Mouse (Mus musculus) MEL (cell line): ENCODE results near the gene Fv1. TPM values are rescaled to one million over a fixed set of nuclear protein-coding genes. Genes with fewer than 3 reads are reported as not detected.
"Not testable (repeated sequence)": the region's sequence is repeated elsewhere in the genome, so short reads cannot be mapped to it uniquely, and the experiment has no call there.

Experiments used
- DNase-seq: peaks from one replicate; pipeline ENCODE4 v3.0.0; 2011; ENCODE audit warnings: low read depth, low spot score
- H3K27ac ChIP-seq: 2 replicates; pipeline ENCODE4 v1.5.1; 2012; ENCODE audit warnings: low read depth, mild to moderate bottlenecking, control low read depth, low read length, moderate library complexity; ENCODE audit not compliant: control insufficient read depth
- H3K27me3 ChIP-seq, 2 experiments: fragments of 150-350 bp in 1 of 2; sonication (generic) in 1 of 2; 2 replicates each; pipeline ENCODE4 v1.6.1; 2012; ENCODE audit warnings: low read length in 2 of 2, mild to moderate bottlenecking in 2 of 2, improper control_type of control experiment in 1 of 2, moderate library complexity in 1 of 2; ENCODE audit not compliant: insufficient read depth in 2 of 2, control insufficient read depth in 1 of 2
- H3K36me3 ChIP-seq, 2 experiments: 2 replicates each; pipeline ENCODE4 v1.6.1; 2012 to 2014; ENCODE audit warnings: low read length in 2 of 2, improper control_type of control experiment in 1 of 2, inconsistent platforms in 1 of 2, mild to moderate bottlenecking in 1 of 2; ENCODE audit not compliant: insufficient read depth in 2 of 2, control insufficient read depth in 1 of 2
- H3K4me1 ChIP-seq, 2 experiments: fragments of 150-350 bp in 1 of 2; sonication (generic) in 1 of 2; 2 replicates each; pipeline ENCODE4 v1.6.1; 2012; ENCODE audit warnings: low read length in 2 of 2, improper control_type of control experiment in 1 of 2, mild to moderate bottlenecking in 1 of 2; ENCODE audit not compliant: insufficient read depth in 2 of 2, control insufficient read depth in 1 of 2
- H3K4me3 ChIP-seq, 2 experiments: fragments of 150-350 bp in 1 of 2; sonication (generic) in 1 of 2; 2 replicates each; pipeline ENCODE4 v1.5.1; 2012; ENCODE audit warnings: low read depth in 2 of 2, low read length in 2 of 2, mild to moderate bottlenecking in 2 of 2, moderate library complexity in 2 of 2, control low read depth in 1 of 2, improper control_type of control experiment in 1 of 2; ENCODE audit not compliant: control insufficient read depth in 1 of 2, insufficient read depth in 1 of 2
- H3K79me2 ChIP-seq: 2 replicates; pipeline ENCODE4 v1.6.1; 2012; ENCODE audit warnings: mild to moderate bottlenecking, low read length, moderate library complexity; ENCODE audit not compliant: control insufficient read depth, poor library complexity, insufficient read depth
- H3K9ac ChIP-seq: 2 replicates; pipeline ENCODE4 v1.6.1; 2012; ENCODE audit warnings: low read depth, mild to moderate bottlenecking, control low read depth, low read length, moderate library complexity; ENCODE audit not compliant: control insufficient read depth, poor library complexity, severe bottlenecking
- H3K9me3 ChIP-seq: fragments of 150-350 bp; sonication (generic); replicated peaks from 2 replicates; pipeline ENCODE4 v1.6.1; 2012; ENCODE audit warnings: mild to moderate bottlenecking, low read length, improper control_type of control experiment, moderate library complexity; ENCODE audit not compliant: insufficient read depth
- BHLHE40 ChIP-seq: IDR thresholded peaks from 2 replicates; pipeline ENCODE4 v1.6.1; 2012; ENCODE audit warnings: low read depth, mild to moderate bottlenecking, inconsistent platforms, low read length, improper control_type of control experiment, borderline replicate concordance
- CHD2 ChIP-seq: IDR thresholded peaks from 2 replicates; pipeline ENCODE4 v1.6.1; 2011; ENCODE audit warnings: low read length, improper control_type of control experiment
- CTCF ChIP-seq, 3 experiments: IDR thresholded peaks in 2 of 3; conservative IDR thresholded peaks in 1 of 3; 2 replicates each; pipeline ENCODE4 v1.5.1; 2011 to 2012; ENCODE audit warnings: low read length in 3 of 3, low read depth in 2 of 3, mild to moderate bottlenecking in 2 of 3, improper control_type of control experiment in 1 of 3, inconsistent platforms in 1 of 3, mixed read lengths in 1 of 3, moderate library complexity in 1 of 3; ENCODE audit not compliant: control insufficient read depth in 1 of 3, insufficient read depth in 1 of 3, poor library complexity in 1 of 3, severe bottlenecking in 1 of 3
- EP300 ChIP-seq, 2 experiments: IDR thresholded peaks; 2 replicates each; pipeline ENCODE4 v1.6.1; 2011; ENCODE audit warnings: improper control_type of control experiment in 2 of 2, low read length in 2 of 2, low read depth in 1 of 2, mild to moderate bottlenecking in 1 of 2
- GABPA ChIP-seq: IDR thresholded peaks from 2 replicates; pipeline ENCODE4 v1.6.1; 2012; ENCODE audit warnings: low read depth, mild to moderate bottlenecking, inconsistent platforms, low read length, improper control_type of control experiment, moderate library complexity
- GATA1 ChIP-seq: IDR thresholded peaks from 2 replicates; pipeline ENCODE4 v1.6.1; 2011; ENCODE audit warnings: low read depth, low read length, improper control_type of control experiment
- KAT2A ChIP-seq: conservative IDR thresholded peaks from 2 replicates; pipeline ENCODE4 v1.6.1; 2012; ENCODE audit warnings: low read depth, low read length, improper control_type of control experiment, inconsistent platforms
- MAFK ChIP-seq: IDR thresholded peaks from 2 replicates; pipeline ENCODE4 v1.6.1; 2011; ENCODE audit warnings: low read depth, mild to moderate bottlenecking, low read length, improper control_type of control experiment, borderline replicate concordance
- MAX ChIP-seq: IDR thresholded peaks from 2 replicates; pipeline ENCODE4 v1.6.1; 2011; ENCODE audit warnings: low read length, improper control_type of control experiment
- MAZ ChIP-seq: IDR thresholded peaks from 2 replicates; pipeline ENCODE4 v1.6.1; 2012; ENCODE audit warnings: low read depth, mild to moderate bottlenecking, inconsistent platforms, low read length, improper control_type of control experiment
- MXI1 ChIP-seq: IDR thresholded peaks from 2 replicates; pipeline ENCODE4 v1.6.1; 2011; ENCODE audit warnings: mild to moderate bottlenecking, low read depth, low read length, improper control_type of control experiment
- MYB ChIP-seq: IDR thresholded peaks from 2 replicates; pipeline ENCODE4 v1.6.1; 2011; ENCODE audit warnings: mild to moderate bottlenecking, low read depth, low read length, improper control_type of control experiment
- MYC ChIP-seq: IDR thresholded peaks from 2 replicates; pipeline ENCODE4 v1.6.1; 2011; ENCODE audit warnings: low read depth, mild to moderate bottlenecking, low read length, improper control_type of control experiment, moderate library complexity
- POLR2AphosphoS5 ChIP-seq: IDR thresholded peaks from 2 replicates; pipeline ENCODE4 v1.6.1; 2012; ENCODE audit warnings: low read depth, borderline replicate concordance, mild to moderate bottlenecking, inconsistent platforms, low read length, moderate library complexity, mixed read lengths
- RAD21 ChIP-seq: IDR thresholded peaks from 2 replicates; pipeline ENCODE4 v1.6.1; 2011; ENCODE audit warnings: mild to moderate bottlenecking, low read depth, low read length, improper control_type of control experiment
- SMC3 ChIP-seq: IDR thresholded peaks from 2 replicates; pipeline ENCODE4 v1.6.1; 2011; ENCODE audit warnings: low read depth, low read length, improper control_type of control experiment
- TAL1 ChIP-seq: IDR thresholded peaks from 2 replicates; pipeline ENCODE4 v1.6.1; 2012; ENCODE audit warnings: mild to moderate bottlenecking, inconsistent platforms, low read length, moderate library complexity, mixed read lengths
- TBP ChIP-seq: IDR thresholded peaks from 2 replicates; pipeline ENCODE4 v1.8.0; 2011; ENCODE audit warnings: low read depth, low read length, improper control_type of control experiment
- TCF12 ChIP-seq: IDR thresholded peaks from 2 replicates; pipeline ENCODE4 v1.6.1; 2014; ENCODE audit warnings: low read depth, mild to moderate bottlenecking, inconsistent platforms, low read length, improper control_type of control experiment, moderate library complexity
- UBTF ChIP-seq: IDR thresholded peaks from 2 replicates; pipeline ENCODE4 v1.6.1; 2012; ENCODE audit warnings: low read depth, mild to moderate bottlenecking, inconsistent platforms, low read length, improper control_type of control experiment, moderate library complexity, borderline replicate concordance; ENCODE audit not compliant: insufficient read depth
- USF1 ChIP-seq: IDR thresholded peaks from 2 replicates; pipeline ENCODE4 v1.6.1; 2014; ENCODE audit warnings: low read depth, mild to moderate bottlenecking, inconsistent platforms, low read length, improper control_type of control experiment, moderate library complexity
- ZC3H11A ChIP-seq: IDR thresholded peaks from 2 replicates; pipeline ENCODE4 v1.6.1; 2012; ENCODE audit warnings: low read depth, mild to moderate bottlenecking, inconsistent platforms, low read length, improper control_type of control experiment
- ZNF384 ChIP-seq: IDR thresholded peaks from 2 replicates; pipeline ENCODE4 v1.6.1; 2012; ENCODE audit warnings: low read depth, mild to moderate bottlenecking, inconsistent platforms, low read length, improper control_type of control experiment
- polyA plus RNA-seq, 2 experiments: library from polyadenylated mRNA; stranded (reverse) in 1 of 2; unstranded in 1 of 2; fragments of >175 nt in 1 of 2; fragments of >200 nt in 1 of 2; gene quantifications; 2 replicates each; pipeline versions ENCODE4 v1.2.1 to v1.2.4; 2012; ENCODE audit warnings: low replicate concordance in 2 of 2, low read depth in 1 of 2; ENCODE audit not compliant: insufficient read length in 2 of 2, insufficient read depth in 1 of 2, missing spikeins in 1 of 2
- total RNA-seq: library from RNA; depleted of rRNA; stranded (reverse); fragments of 300-350 nt; gene quantifications from 2 replicates; pipeline ENCODE4 v1.2.3, GENCODE M21; 2012

Fv1 gene
- total and polyA plus RNA-seq, 3 experiments = 3.0 to 4.6 TPM; not detected in 1

DNA sequence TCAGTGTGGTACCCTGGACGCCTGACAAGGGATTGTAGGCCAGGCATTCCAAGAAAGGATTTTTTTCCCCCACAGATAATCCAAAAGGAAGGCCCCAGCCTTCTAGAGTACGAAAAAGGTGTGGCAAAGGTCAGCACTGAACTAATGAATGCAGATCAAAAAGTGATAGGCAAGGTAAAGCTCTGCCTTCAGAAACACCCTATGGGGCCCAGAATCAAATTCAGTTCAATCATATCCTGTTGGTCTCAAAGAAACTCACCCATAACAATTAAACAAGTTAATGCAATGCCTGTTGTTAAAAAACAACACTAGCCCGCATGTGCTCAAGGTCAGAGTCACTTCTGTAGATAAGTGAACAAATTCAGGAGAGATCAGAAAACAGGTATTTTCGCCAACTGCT is 44.4 kb upstream of the Fv1 start:
- Histone ChIP-seq H3K4me3 (no peak overlapping the region), H3K9me3 (no peaks in the 10 kb centered on the region), H3K79me2 (no peaks in the 10 kb centered on the region), H3K36me3 (peaks cover 0 to 14% of the 10 kb centered on the region in 2 experiments; a peak in 2 of 4 replicates), H3K27me3 (no peaks in the 10 kb centered on the region), H3K4me1 (no peaks in the 10 kb centered on the region), H3K27ac (no peak overlapping the region), H3K9ac (no peak overlapping the region)
- TF ChIP-seq MAX (no peak), POLR2AphosphoS5 (no peak), MAFK (no peak), GABPA (no peak), TBP (no peak), MYB (no peak), CTCF (IDR thresholded peaks at IDR 0.05 in 2 of 3, conservative IDR thresholded peaks at IDR 0.05 in 1 of 3; ENCODE audit: control insufficient read depth in 1 of 3, insufficient read depth in 1 of 3, low read depth in 2 of 3, low read length in 3 of 3, poor library complexity in 1 of 3, severe bottlenecking in 1 of 3) (no peak), USF1 (no peak), CHD2 (no peak), MYC (no peak), GATA1 (no peak), RAD21 (no peak), TAL1 (no peak)
- DNase-seq = no peak

DNA sequence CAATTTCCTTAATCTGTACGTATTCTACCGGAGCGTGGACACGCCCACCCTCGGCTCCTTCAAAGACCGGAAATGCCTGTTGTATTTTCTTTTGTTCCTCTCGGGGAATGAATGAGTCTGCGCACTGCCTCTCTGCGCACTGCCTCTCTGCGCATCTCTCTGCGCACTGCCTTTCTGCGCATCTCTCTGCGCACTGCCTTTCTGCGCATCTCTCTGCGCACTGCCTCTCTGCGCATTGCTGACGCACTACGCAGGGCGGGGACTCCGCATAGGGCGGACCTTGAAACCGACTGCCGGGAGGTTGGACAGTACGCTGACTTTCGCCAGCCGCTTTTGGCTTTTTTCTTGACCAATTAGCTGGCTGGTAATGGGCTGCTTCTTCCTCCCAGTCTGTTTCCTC is 29.5 kb upstream of the Fv1 start:
- not testable (repeated sequence) for H3K9me3 ChIP-seq, H3K4me1 ChIP-seq, H3K27ac ChIP-seq, H3K4me3 ChIP-seq, DNase-seq, H3K9ac ChIP-seq, H3K27me3 ChIP-seq, H3K79me2 ChIP-seq, H3K36me3 ChIP-seq

DNA sequence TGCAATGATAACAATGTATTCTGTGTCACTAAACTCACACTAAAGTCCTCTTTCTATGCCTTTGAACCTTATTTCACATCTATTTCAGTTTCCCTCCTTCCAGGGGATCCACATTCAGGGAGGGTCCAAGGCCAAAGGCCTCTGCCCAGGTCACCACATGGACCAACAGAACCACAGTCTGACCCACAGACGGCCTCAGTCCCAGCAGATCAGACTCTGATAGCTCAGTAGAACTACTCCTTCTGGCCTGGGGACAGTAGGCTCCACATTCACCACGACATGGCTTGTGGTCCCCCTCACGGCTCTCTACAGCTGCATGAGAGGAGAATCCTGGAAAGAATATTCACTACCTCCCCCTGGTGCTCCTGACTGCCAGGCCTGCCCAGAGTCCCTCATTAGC is 25.9 kb upstream of the Fv1 start:
- H3K27ac ChIP-seq = no peak overlapping the region
- no peak overlapping the region for H3K4me3 ChIP-seq
- no peaks in the 10 kb centered on the region for H3K9me3 ChIP-seq
- DNase-seq = no peak
- peaks cover 5% of the 10 kb centered on the region for H3K79me2 ChIP-seq
- H3K36me3 ChIP-seq = peaks cover 0 to 2% of the 10 kb centered on the region in 2 experiments; a peak in 1 of 4 replicates
- H3K4me1 ChIP-seq = no peaks in the 10 kb centered on the region
- H3K9ac ChIP-seq = no peak overlapping the region
- H3K27me3 ChIP-seq = no peaks in the 10 kb centered on the region
- TF ChIP-seq TCF12 = no peak
- no peak for TF ChIP-seq MAFK
- TF ChIP-seq MAZ = no peak
- no peak for TF ChIP-seq KAT2A
- no peak for TF ChIP-seq UBTF
- TF ChIP-seq MYC = no peak
- no peak for TF ChIP-seq CHD2
- TF ChIP-seq EP300 (IDR thresholded peaks at IDR 0.05; ENCODE audit: low read depth in 1 of 2, low read length in 2 of 2) = no peak
- no peak for TF ChIP-seq MAX
- no peak for TF ChIP-seq TBP
- TF ChIP-seq ZC3H11A = no peak
- TF ChIP-seq CTCF (IDR thresholded peaks at IDR 0.05 in 2 of 3, conservative IDR thresholded peaks at IDR 0.05 in 1 of 3; ENCODE audit: control insufficient read depth in 1 of 3, insufficient read depth in 1 of 3, low read depth in 2 of 3, low read length in 3 of 3, poor library complexity in 1 of 3, severe bottlenecking in 1 of 3) = no peak
- no peak for TF ChIP-seq ZNF384
- TF ChIP-seq BHLHE40 = no peak
- no peak for TF ChIP-seq GATA1
- TF ChIP-seq SMC3 = no peak
- TF ChIP-seq MYB = no peak
- no peak for TF ChIP-seq TAL1
- no peak for TF ChIP-seq MXI1
